Mouse (Mus musculus): ENCODE data around the gene Stil. TPM values are rescaled to one million over a fixed set of nuclear protein-coding genes. Genes with fewer than 3 reads are reported as not detected.
"Not testable (repeated sequence)": the region's sequence is repeated elsewhere in the genome, so short reads cannot be mapped to it uniquely, and the experiment has no call there.

Gene Stil
- 0.72 TPM in 1 of 2 replicates, not detected in the other for polyA plus RNA-seq (2012; ENCODE audit: insufficient read depth, low replicate concordance)

GRCm38 (mm10) chr4:114999773-115000428 lies at the start of gene Stil:
Stil (plus strand) TSS chr4:115000159.
- H3K4me1 ChIP-seq: peaks cover 49% of the 10 kb centered on the region
- H3K36me3 ChIP-seq (replicated peaks; ENCODE audit: low read length): peaks cover 21% of the 10 kb centered on the region
- H3K27me3 ChIP-seq (replicated peaks): no peaks in the 10 kb centered on the region
- no peaks in the 10 kb centered on the region for H3K9me3 ChIP-seq
- peak within 1 kb of the TSS; percentile 95 for H3K4me3 ChIP-seq (replicated peaks)
- TF ChIP-seq FLI1 (IDR thresholded peaks at IDR 0.05; ENCODE audit: low read length) (no peak), GATA1 (IDR thresholded peaks at IDR 0.05; ENCODE audit: borderline replicate concordance, low read length) (no peak)

- H3K4me3 ChIP-seq (replicated peaks): peak overlapping the region; percentile 30
- H3K9me3 ChIP-seq: no peaks in the 10 kb centered on the region
- peaks cover 23% of the 10 kb centered on the region for H3K27me3 ChIP-seq (replicated peaks)
- H3K36me3 ChIP-seq (replicated peaks; ENCODE audit: low read length): peaks cover 6% of the 10 kb centered on the region
- H3K4me1 ChIP-seq: peaks cover 12% of the 10 kb centered on the region
- TF ChIP-seq FLI1 (IDR thresholded peaks at IDR 0.05; ENCODE audit: low read length): no peak
- no peak for TF ChIP-seq GATA1 (IDR thresholded peaks at IDR 0.05; ENCODE audit: borderline replicate concordance, low read length)
Observed at GRCm38 (mm10) chr4:114953172-114953571, 46.8 kb upstream of the Stil start.

- Histone ChIP-seq H3K4me1 (peaks cover 11% of the 10 kb centered on the region), H3K36me3 (replicated peaks; ENCODE audit: low read length) (peaks cover 38% of the 10 kb centered on the region), H3K4me3 (replicated peaks) (no peak overlapping the region), H3K9me3 (no peaks in the 10 kb centered on the region), H3K27me3 (replicated peaks) (peaks cover 5% of the 10 kb centered on the region)
- TF ChIP-seq FLI1 (IDR thresholded peaks at IDR 0.05; ENCODE audit: low read length): no peak
Observed at GRCm38 (mm10) chr4:114957403-114957802, 42.6 kb upstream of the Stil start.

GRCm38 (mm10) chr4:114958231-114958630 lies 41.7 kb upstream of the Stil start:
- Histone ChIP-seq H3K36me3 (replicated peaks; ENCODE audit: low read length) (peaks cover 46% of the 10 kb centered on the region), H3K9me3 (no peaks in the 10 kb centered on the region), H3K4me3 (replicated peaks) (no peak overlapping the region), H3K27me3 (replicated peaks) (peaks cover 2% of the 10 kb centered on the region), H3K4me1 (peaks cover 7% of the 10 kb centered on the region)
- TF ChIP-seq GATA1 (IDR thresholded peaks at IDR 0.05; ENCODE audit: borderline replicate concordance, low read length): no peak
- TF ChIP-seq FLI1 (IDR thresholded peaks at IDR 0.05; ENCODE audit: low read length): no peak

- H3K9me3 ChIP-seq: no peaks in the 10 kb centered on the region
- H3K36me3 ChIP-seq (replicated peaks; ENCODE audit: low read length): peaks cover 51% of the 10 kb centered on the region
- no peaks in the 10 kb centered on the region for H3K27me3 ChIP-seq (replicated peaks)
- H3K4me1 ChIP-seq: peaks cover 4% of the 10 kb centered on the region; the same call in 1 of the 2 replicates
- no peak overlapping the region for H3K4me3 ChIP-seq (replicated peaks)
- TF ChIP-seq GATA1 (IDR thresholded peaks at IDR 0.05; ENCODE audit: borderline replicate concordance, low read length) (no peak), FLI1 (IDR thresholded peaks at IDR 0.05; ENCODE audit: low read length) (no peak)
Observed at GRCm38 (mm10) chr4:114958786-114959185, 41.2 kb upstream of the Stil start.

GRCm38 (mm10) chr4:114959533-114959932 lies 40.4 kb upstream of the Stil start:
- TF ChIP-seq FLI1 (IDR thresholded peaks at IDR 0.05; ENCODE audit: low read length) (no peak), GATA1 (IDR thresholded peaks at IDR 0.05; ENCODE audit: borderline replicate concordance, low read length) (no peak)
- peaks cover 4% of the 10 kb centered on the region; the same call in 1 of the 2 replicates for H3K4me1 ChIP-seq
- no peak overlapping the region for H3K4me3 ChIP-seq (replicated peaks)
- no peaks in the 10 kb centered on the region for H3K9me3 ChIP-seq
- H3K27me3 ChIP-seq (replicated peaks): no peaks in the 10 kb centered on the region
- H3K36me3 ChIP-seq (replicated peaks; ENCODE audit: low read length): peaks cover 57% of the 10 kb centered on the region

GRCm38 (mm10) chr4:114960881-114961280 lies 39.1 kb upstream of the Stil start:
- not testable (repeated sequence) for H3K4me1 ChIP-seq; H3K9me3 ChIP-seq; H3K4me3 ChIP-seq (replicated peaks); H3K27me3 ChIP-seq (replicated peaks)
- H3K36me3 ChIP-seq (replicated peaks; ENCODE audit: low read length): peaks cover 70% of the 10 kb centered on the region

- Histone ChIP-seq H3K27me3 (replicated peaks) (no peaks in the 10 kb centered on the region), H3K9me3 (no peaks in the 10 kb centered on the region), H3K4me1 (peaks cover 26% of the 10 kb centered on the region), H3K4me3 (replicated peaks) (no peak overlapping the region), H3K36me3 (replicated peaks; ENCODE audit: low read length) (peaks cover 43% of the 10 kb centered on the region)
- TF ChIP-seq GATA1 (IDR thresholded peaks at IDR 0.05; ENCODE audit: borderline replicate concordance, low read length) (no peak), FLI1 (IDR thresholded peaks at IDR 0.05; ENCODE audit: low read length) (no peak)
Observed at GRCm38 (mm10) chr4:114970736-114971135, 29.2 kb upstream of the Stil start.

GRCm38 (mm10) chr4:114973229-114973740 lies 26.7 kb upstream of the Stil start:
- Histone ChIP-seq H3K4me3 (replicated peaks) (no peak overlapping the region), H3K4me1 (peaks cover 40% of the 10 kb centered on the region), H3K27me3 (replicated peaks) (no peaks in the 10 kb centered on the region), H3K36me3 (replicated peaks; ENCODE audit: low read length) (peaks cover 18% of the 10 kb centered on the region), H3K9me3 (no peaks in the 10 kb centered on the region)
- TF ChIP-seq GATA1 (IDR thresholded peaks at IDR 0.05; ENCODE audit: borderline replicate concordance, low read length): no peak
- no peak for TF ChIP-seq FLI1 (IDR thresholded peaks at IDR 0.05; ENCODE audit: low read length)

- Histone ChIP-seq H3K9me3 (no peaks in the 10 kb centered on the region), H3K36me3 (replicated peaks; ENCODE audit: low read length) (peaks cover 6% of the 10 kb centered on the region), H3K27me3 (replicated peaks) (no peaks in the 10 kb centered on the region), H3K4me3 (replicated peaks) (no peak overlapping the region), H3K4me1 (peaks cover 78% of the 10 kb centered on the region)
- no peak for TF ChIP-seq FLI1 (IDR thresholded peaks at IDR 0.05; ENCODE audit: low read length)
- TF ChIP-seq GATA1 (IDR thresholded peaks at IDR 0.05; ENCODE audit: borderline replicate concordance, low read length): no peak
Observed at GRCm38 (mm10) chr4:114982619-114983018, 17.3 kb upstream of the Stil start.

Measured in megakaryocyte, embryonic 14.5 days (primary cell).